Mouse (Mus musculus) G1E (cell line): Measurements from ENCODE around the gene Rxrb. TPM values are rescaled to one million over a fixed set of nuclear protein-coding genes. Genes with fewer than 3 reads are reported as not detected.

Source experiments
- ATAC-seq: 2 replicates; pipeline ENCODE4 v1.8.0; 2016; ENCODE audit warnings: mild to moderate bottlenecking; ENCODE audit not compliant: insufficient number of reproducible peaks, poor library complexity, low FRiP score, severe bottlenecking; ENCODE audit errors: extremely low read depth
- DNase-seq: peaks from one replicate; pipeline ENCODE4 v3.0.0; 2012; ENCODE audit warnings: low spot score
- H3K27me3 ChIP-seq: 2 replicates; pipeline ENCODE4 v1.6.1; 2012; ENCODE audit warnings: mild to moderate bottlenecking, low read length, inconsistent platforms; ENCODE audit not compliant: insufficient read depth
- H3K36me3 ChIP-seq: replicated peaks from 2 replicates; pipeline ENCODE3; 2012; ENCODE audit warnings: mild to moderate bottlenecking, inconsistent platforms
- H3K4me1 ChIP-seq: 2 replicates; pipeline ENCODE4 v1.6.1; 2012; ENCODE audit warnings: low read depth, low read length, inconsistent platforms, mixed read lengths; ENCODE audit not compliant: insufficient read depth
- H3K4me3 ChIP-seq: 2 replicates; pipeline ENCODE4 v1.5.1; 2012; ENCODE audit warnings: low read depth, mild to moderate bottlenecking, inconsistent platforms, low read length, moderate library complexity, mixed read lengths
- H3K9me3 ChIP-seq: replicated peaks from 2 replicates; pipeline ENCODE4 v1.6.1; 2012; ENCODE audit warnings: inconsistent platforms
- CTCF ChIP-seq: IDR thresholded peaks from 2 replicates; pipeline ENCODE4 v1.5.1; 2012; ENCODE audit warnings: low read depth, low read length, inconsistent platforms, mixed read lengths
- GATA1 ChIP-seq: IDR thresholded peaks from 2 replicates; pipeline ENCODE4 v1.6.1; 2012; ENCODE audit warnings: borderline replicate concordance, low read length, inconsistent platforms, mixed read lengths
- GATA2 ChIP-seq: IDR thresholded peaks from 2 replicates; pipeline ENCODE4 v1.6.1; 2012; ENCODE audit warnings: low read depth, low read length, inconsistent platforms, borderline replicate concordance
- POLR2AphosphoS5 ChIP-seq: IDR thresholded peaks from 2 replicates; pipeline ENCODE4 v1.6.1; 2012; ENCODE audit warnings: low read depth, low read length, inconsistent platforms; ENCODE audit not compliant: insufficient replicate concordance
- TAL1 ChIP-seq: conservative IDR thresholded peaks from 2 replicates; pipeline ENCODE4 v1.6.1; 2012; ENCODE audit warnings: low read depth, low read length, inconsistent platforms, mixed read lengths
- polyA plus RNA-seq: library from polyadenylated mRNA; stranded (reverse); fragments of >175 nt; gene quantifications from 2 replicates; pipeline ENCODE4 v1.2.3, GENCODE M21; 2012
- total RNA-seq, 2 experiments: library from RNA; stranded (forward) in 1 of 2; stranded (reverse) in 1 of 2; fragments of 200-1000 nt in 1 of 2; fragments of >200 nt in 1 of 2; fragmentation: Nextera tagmentation in 1 of 2; gene quantifications; 2 replicates each; pipeline ENCODE4 v1.2.3; 2014 to 2017

Rxrb gene
- total and polyA plus RNA-seq, 3 experiments, result 27.7 to 175 (median 30.5) TPM

DNA sequence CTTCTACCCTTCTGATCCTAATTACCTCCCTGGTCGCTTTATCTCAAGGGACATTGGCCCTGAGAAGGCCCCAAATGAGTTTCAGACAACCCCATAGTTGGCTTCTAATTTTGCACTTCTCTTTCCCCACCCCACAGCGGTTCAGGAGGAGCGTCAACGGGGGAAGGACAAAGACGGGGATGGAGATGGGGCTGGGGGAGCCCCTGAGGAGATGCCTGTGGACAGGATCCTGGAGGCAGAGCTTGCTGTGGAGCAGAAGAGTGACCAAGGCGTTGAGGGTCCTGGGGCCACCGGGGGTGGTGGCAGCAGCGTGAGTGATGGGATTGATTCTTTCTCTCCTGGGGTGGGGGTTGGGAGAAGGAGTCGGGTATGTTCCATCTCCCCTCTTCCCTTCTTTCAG, 3.9 kb downstream of the Rxrb start:
- Histone ChIP-seq H3K36me3 (peaks cover 64% of the 10 kb centered on the region), H3K4me1 (peaks cover 54% of the 10 kb centered on the region), H3K27me3 (peaks cover 8% of the 10 kb centered on the region; the same call in 1 of the 2 replicates), H3K9me3 (no peaks in the 10 kb centered on the region), H3K4me3 (no peak overlapping the region)
- no peak for TF ChIP-seq GATA2
- no peak for TF ChIP-seq POLR2AphosphoS5
- no peak for TF ChIP-seq TAL1
- no peak for TF ChIP-seq CTCF
- DNase-seq (no peak), ATAC-seq (no peak)

DNA sequence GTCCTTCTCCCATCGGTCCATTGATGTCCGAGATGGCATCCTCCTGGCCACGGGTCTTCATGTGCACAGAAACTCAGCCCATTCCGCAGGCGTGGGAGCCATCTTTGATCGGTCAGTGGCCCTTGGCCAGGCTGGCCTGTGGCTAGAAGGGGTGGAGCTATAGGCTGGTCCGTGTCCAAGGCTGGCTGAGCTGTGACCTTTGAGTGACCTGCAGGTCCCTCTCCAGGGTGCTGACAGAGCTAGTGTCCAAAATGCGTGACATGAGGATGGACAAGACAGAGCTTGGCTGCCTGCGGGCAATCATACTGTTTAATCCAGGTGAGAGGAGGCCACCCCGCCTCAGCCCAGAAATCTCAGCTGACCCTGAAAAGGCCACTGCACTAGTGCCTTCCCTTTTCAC, 5.0 kb downstream of the Rxrb start:
- peaks cover 59% of the 10 kb centered on the region for H3K36me3 ChIP-seq
- peaks cover 18% of the 10 kb centered on the region; the same call in 1 of the 2 replicates for H3K27me3 ChIP-seq

DNA sequence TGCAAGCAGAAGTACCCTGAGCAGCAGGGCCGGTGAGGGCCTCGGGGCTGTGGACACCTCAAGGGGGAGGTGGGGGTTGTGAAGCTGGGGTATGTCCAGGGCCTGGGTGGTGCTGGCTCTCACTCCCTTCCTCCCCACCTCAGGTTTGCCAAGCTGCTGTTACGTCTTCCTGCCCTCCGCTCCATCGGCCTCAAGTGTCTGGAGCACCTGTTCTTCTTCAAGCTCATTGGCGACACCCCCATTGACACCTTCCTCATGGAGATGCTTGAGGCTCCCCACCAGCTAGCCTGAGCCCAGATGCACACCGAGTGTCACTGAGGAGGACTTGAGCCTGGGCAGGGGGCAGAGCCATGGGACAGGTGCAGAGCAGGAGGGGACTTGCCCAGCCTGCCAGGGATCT, 5.6 kb downstream of the Rxrb start:
- Histone ChIP-seq H3K4me3 (no peak overlapping the region), H3K9me3 (no peaks in the 10 kb centered on the region), H3K4me1 (peaks cover 58% of the 10 kb centered on the region), H3K27me3 (peaks cover 24% of the 10 kb centered on the region), H3K36me3 (peaks cover 59% of the 10 kb centered on the region)
- DNase-seq (no peak), ATAC-seq (no peak)
- TF ChIP-seq GATA1, result no peak
- TF ChIP-seq CTCF, result no peak
- no peak for TF ChIP-seq POLR2AphosphoS5
- no peak for TF ChIP-seq TAL1
- TF ChIP-seq GATA2, result no peak

More for the DNA sequence above, 5.0 kb downstream of the Rxrb start:
- TF ChIP-seq CTCF, result no peak
- no peak for TF ChIP-seq TAL1
- no peak for TF ChIP-seq GATA1
- no peak for TF ChIP-seq POLR2AphosphoS5
- no peak for TF ChIP-seq GATA2
- ATAC-seq, result no peak
- no peak for DNase-seq
- no peaks in the 10 kb centered on the region for H3K9me3 ChIP-seq
- H3K4me3 ChIP-seq, result no peak overlapping the region
- peaks cover 59% of the 10 kb centered on the region for H3K4me1 ChIP-seq

DNA sequence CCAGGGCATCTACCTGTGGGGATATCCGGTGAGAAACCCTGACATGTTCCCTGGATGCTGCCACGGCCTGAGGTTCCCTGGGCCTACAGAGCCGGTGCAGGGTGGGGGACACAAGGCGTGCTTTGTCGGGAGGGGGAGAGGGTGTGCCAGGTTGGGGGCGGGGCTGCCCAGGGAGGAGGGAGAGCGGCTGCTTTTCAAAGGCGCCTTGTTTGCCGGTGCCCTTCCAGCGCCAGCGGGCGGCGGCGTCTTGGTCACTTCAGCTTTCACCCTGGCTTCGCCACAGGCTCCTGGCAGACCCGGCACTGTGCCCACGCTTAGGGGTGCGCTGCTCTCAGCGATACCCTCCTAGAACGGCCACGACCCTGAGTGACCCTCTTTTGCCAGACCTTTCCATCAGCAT, 6.8 kb downstream of the Rxrb start:
- Histone ChIP-seq H3K4me1 (peaks cover 46% of the 10 kb centered on the region), H3K27me3 (peaks cover 29% of the 10 kb centered on the region), H3K4me3 (no peak overlapping the region), H3K9me3 (no peaks in the 10 kb centered on the region), H3K36me3 (peaks cover 54% of the 10 kb centered on the region)
- ATAC-seq (no peak), DNase-seq (no peak)
- TF ChIP-seq POLR2AphosphoS5 (no peak), TAL1 (no peak), GATA2 (no peak), CTCF (no peak), GATA1 (no peak)

DNA sequence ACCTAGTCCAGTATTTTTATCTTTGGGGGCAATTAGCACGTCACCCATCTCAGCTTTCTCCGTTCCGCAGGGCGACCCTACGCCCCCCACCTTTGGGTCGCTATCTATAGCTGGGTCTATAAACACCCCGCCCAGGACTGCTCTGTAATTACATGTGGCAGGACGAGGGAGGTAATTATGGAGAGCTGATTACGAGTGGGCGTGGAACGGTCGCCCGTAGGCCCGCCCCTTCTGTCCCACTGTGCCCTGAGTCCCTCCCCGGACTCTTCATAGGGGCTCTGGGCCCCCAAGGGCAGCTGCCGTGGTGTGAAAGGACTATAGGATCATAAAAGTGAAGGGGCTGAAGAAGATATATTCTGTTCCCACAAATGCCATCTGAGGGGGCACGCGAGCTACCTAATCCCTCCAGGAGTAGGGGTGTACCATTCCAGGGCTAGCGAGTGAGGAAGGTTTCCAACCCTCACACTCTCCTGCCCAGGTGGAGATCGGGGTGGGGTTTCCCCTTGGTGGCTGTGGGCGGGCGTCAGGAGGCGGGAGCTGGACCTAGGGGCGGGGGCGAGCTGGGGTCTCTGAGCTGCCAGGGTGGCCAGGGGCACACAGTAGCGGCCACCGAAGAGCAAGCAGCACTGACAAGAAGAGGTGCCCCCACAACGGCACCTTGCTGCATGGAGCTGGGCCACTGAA, 7.4 kb downstream of the Rxrb start, which contains the start of gene Col11a2:
TSS of gene Col11a2 (plus strand) at position 560 of the 684 bp plus-strand sequence.
- Histone ChIP-seq H3K4me1 (peaks cover 41% of the 10 kb centered on the region), H3K4me3 (no peak within 1 kb of the TSS)
- TF ChIP-seq CTCF (no peak), TAL1 (no peak), GATA2 (no peak), GATA1 (no peak), POLR2AphosphoS5 (no peak)

DNA sequence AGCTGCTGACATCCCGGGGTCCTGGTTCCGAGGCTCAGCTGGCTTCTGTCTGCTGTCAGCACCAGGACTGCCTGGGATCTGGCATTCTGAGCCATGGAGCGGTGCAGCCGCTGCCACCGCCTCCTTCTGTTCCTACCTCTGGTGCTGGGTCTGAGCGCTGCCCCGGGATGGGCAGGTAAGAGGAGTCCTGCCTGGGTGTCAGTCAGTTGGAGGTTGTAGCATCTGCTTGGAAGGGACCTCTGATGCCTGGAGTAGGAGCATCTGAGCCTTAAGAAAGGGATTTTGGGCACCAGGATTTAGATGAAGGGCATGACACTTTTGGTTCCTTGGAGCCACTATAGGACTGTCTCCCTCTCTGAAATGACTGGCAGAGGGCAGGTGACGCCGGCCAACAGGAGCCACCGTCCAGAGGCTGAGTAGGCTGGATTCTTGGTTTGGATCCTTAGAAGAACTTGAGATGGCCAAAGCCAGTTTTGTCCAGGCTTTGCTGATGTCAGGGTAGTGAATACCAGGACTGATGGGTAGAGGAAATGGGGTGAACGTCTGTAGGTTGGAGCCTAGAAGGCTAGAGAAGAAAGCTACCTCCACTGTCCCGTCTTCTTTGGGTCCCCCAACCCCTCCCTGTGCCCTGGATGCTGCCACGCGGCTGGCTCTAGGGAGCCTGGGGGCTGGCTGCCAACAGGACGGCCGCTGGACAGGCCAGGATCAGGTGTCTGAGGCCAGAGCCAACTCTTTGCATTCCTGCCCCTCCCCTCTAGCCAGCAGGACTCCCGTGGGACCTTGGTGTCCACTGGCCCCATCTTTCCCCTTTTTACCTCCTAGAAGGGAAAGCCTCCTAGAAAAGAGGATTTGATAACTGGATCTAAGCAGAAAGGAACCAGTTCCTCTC, 8.2 kb downstream of the Rxrb start:
- Histone ChIP-seq H3K27me3 (peaks cover 36% of the 10 kb centered on the region), H3K4me3 (no peak overlapping the region), H3K4me1 (peaks cover 37% of the 10 kb centered on the region), H3K9me3 (no peaks in the 10 kb centered on the region), H3K36me3 (peaks cover 41% of the 10 kb centered on the region)
- TF ChIP-seq CTCF (no peak), GATA2 (no peak), TAL1 (no peak), POLR2AphosphoS5 (no peak), GATA1 (no peak)
- no peak for DNase-seq
- ATAC-seq, result no peak

More for the DNA sequence above, 7.4 kb downstream of the Rxrb start, which contains the start of gene Col11a2:
- H3K36me3 ChIP-seq, result peaks cover 48% of the 10 kb centered on the region
- DNase-seq (no peak), ATAC-seq (no peak)
- no peaks in the 10 kb centered on the region for H3K9me3 ChIP-seq
- H3K27me3 ChIP-seq, result peaks cover 32% of the 10 kb centered on the region
